Mouse (Mus musculus): ENCODE measurements around the gene Kif17. TPM values are rescaled to one million over a fixed set of nuclear protein-coding genes. Genes with fewer than 3 reads are reported as not detected.
A peak's percentile ranks its signal among the peaks of the same experiment; 100 is the strongest.

Gene Kif17
- total and polyA plus RNA-seq, 2 experiments from 2014 or later = 5.0 to 6.3 TPM

GRCm38 (mm10) chr4:138320711-138321110, 70.5 kb downstream of the Kif17 start:
- no peaks in the 10 kb centered on the region for H3K9me3 ChIP-seq (ENCODE audit: low read length)
- no peak overlapping the region for H3K4me2 ChIP-seq (ENCODE audit: low read depth, low read length, poor library complexity, severe bottlenecking)
- DNase-seq (ENCODE audit: low spot score) = no peak
- no peak overlapping the region for H3K9ac ChIP-seq (replicated peaks; ENCODE audit: low read length, poor library complexity, severe bottlenecking)
- H3K4me3 ChIP-seq (ENCODE audit: low read depth, low read length) = no peak overlapping the region
- peaks cover 4% of the 10 kb centered on the region; the same call in 1 of the 2 replicates for H3K4me1 ChIP-seq (ENCODE audit: insufficient read depth, low read length)
- no peak for TF ChIP-seq CTCF (IDR thresholded peaks at IDR 0.05)
- H3K36me3 ChIP-seq (ENCODE audit: insufficient read depth, low read length) = peaks cover 17% of the 10 kb centered on the region
- no peak overlapping the region for H3K27ac ChIP-seq (ENCODE audit: low read depth, low read length)
- 84% methylated on average over 11 of the region's 11 CpGs for WGBS
- H3K27me3 ChIP-seq (ENCODE audit: insufficient read depth, low read length) = no peaks in the 10 kb centered on the region
- no peak for ATAC-seq (ENCODE audit: low FRiP score)

GRCm38 (mm10) chr4:138321488-138321887, 71.3 kb downstream of the Kif17 start:
- TF ChIP-seq CTCF (IDR thresholded peaks at IDR 0.05) = no peak
- no peak overlapping the region for H3K4me2 ChIP-seq (ENCODE audit: low read depth, low read length, poor library complexity, severe bottlenecking)
- DNase-seq (ENCODE audit: low spot score) (no peak), ATAC-seq (ENCODE audit: low FRiP score) (no peak)
- H3K36me3 ChIP-seq (ENCODE audit: insufficient read depth, low read length) = peaks cover 14% of the 10 kb centered on the region
- H3K27me3 ChIP-seq (ENCODE audit: insufficient read depth, low read length) = no peaks in the 10 kb centered on the region
- no peak overlapping the region for H3K4me3 ChIP-seq (ENCODE audit: low read depth, low read length)
- no peaks in the 10 kb centered on the region for H3K9me3 ChIP-seq (ENCODE audit: low read length)
- H3K9ac ChIP-seq (replicated peaks; ENCODE audit: low read length, poor library complexity, severe bottlenecking) = no peak overlapping the region
- 78% methylated on average over 7 of the region's 7 CpGs for WGBS
- H3K4me1 ChIP-seq (ENCODE audit: insufficient read depth, low read length) = peaks cover 6% of the 10 kb centered on the region; the same call in 1 of the 2 replicates
- H3K27ac ChIP-seq (ENCODE audit: low read depth, low read length) = no peak overlapping the region

GRCm38 (mm10) chr4:138322692-138323091, 72.5 kb downstream of the Kif17 start:
- Histone ChIP-seq H3K4me1 (ENCODE audit: insufficient read depth, low read length) (peaks cover 7% of the 10 kb centered on the region; the same call in 1 of the 2 replicates), H3K9ac (replicated peaks; ENCODE audit: low read length, poor library complexity, severe bottlenecking) (no peak overlapping the region), H3K36me3 (ENCODE audit: insufficient read depth, low read length) (peaks cover 6% of the 10 kb centered on the region; the same call in 1 of the 2 replicates), H3K4me3 (ENCODE audit: low read depth, low read length) (no peak overlapping the region), H3K4me2 (ENCODE audit: low read depth, low read length, poor library complexity, severe bottlenecking) (0 out of 2 replicates have a peak overlapping the region, but pooled peaks have one; percentile 0), H3K27ac (ENCODE audit: low read depth, low read length) (peak overlapping the region; percentile 48), H3K27me3 (ENCODE audit: insufficient read depth, low read length) (no peaks in the 10 kb centered on the region), H3K9me3 (ENCODE audit: low read length) (no peaks in the 10 kb centered on the region)
- TF ChIP-seq CTCF (IDR thresholded peaks at IDR 0.05) = no peak
- ATAC-seq (ENCODE audit: low FRiP score) = no peak
- DNase-seq (ENCODE audit: low spot score) = no peak
- WGBS = 7% methylated on average over 4 of the region's 4 CpGs

GRCm38 (mm10) chr4:138323753-138324152, 73.5 kb downstream of the Kif17 start:
- Histone ChIP-seq H3K36me3 (ENCODE audit: insufficient read depth, low read length) (peaks cover 6% of the 10 kb centered on the region; the same call in 1 of the 2 replicates), H3K9ac (replicated peaks; ENCODE audit: low read length, poor library complexity, severe bottlenecking) (no peak overlapping the region), H3K4me2 (ENCODE audit: low read depth, low read length, poor library complexity, severe bottlenecking) (no peak overlapping the region), H3K4me3 (ENCODE audit: low read depth, low read length) (no peak overlapping the region), H3K4me1 (ENCODE audit: insufficient read depth, low read length) (peaks cover 7% of the 10 kb centered on the region; the same call in 1 of the 2 replicates), H3K27ac (ENCODE audit: low read depth, low read length) (peak overlapping the region; percentile 48), H3K9me3 (ENCODE audit: low read length) (no peaks in the 10 kb centered on the region), H3K27me3 (ENCODE audit: insufficient read depth, low read length) (no peaks in the 10 kb centered on the region)
- no peak for DNase-seq (ENCODE audit: low spot score)
- WGBS = 60% methylated on average over 4 of the region's 4 CpGs
- ATAC-seq (ENCODE audit: low FRiP score) = no peak
- TF ChIP-seq CTCF (IDR thresholded peaks at IDR 0.05) = no peak

- no peaks in the 10 kb centered on the region for H3K27me3 ChIP-seq (ENCODE audit: insufficient read depth, low read length)
- H3K4me1 ChIP-seq (ENCODE audit: insufficient read depth, low read length) = peaks cover 7% of the 10 kb centered on the region; the same call in 1 of the 2 replicates
- H3K9ac ChIP-seq (replicated peaks; ENCODE audit: low read length, poor library complexity, severe bottlenecking) = no peak overlapping the region
- no peak overlapping the region for H3K4me3 ChIP-seq (ENCODE audit: low read depth, low read length)
- no peaks in the 10 kb centered on the region for H3K9me3 ChIP-seq (ENCODE audit: low read length)
- 94% methylated on average over 3 of the region's 3 CpGs for WGBS
- no peak overlapping the region for H3K4me2 ChIP-seq (ENCODE audit: low read depth, low read length, poor library complexity, severe bottlenecking)
- TF ChIP-seq CTCF (IDR thresholded peaks at IDR 0.05) = no peak
- H3K27ac ChIP-seq (ENCODE audit: low read depth, low read length) = no peak overlapping the region
- peaks cover 6% of the 10 kb centered on the region; the same call in 1 of the 2 replicates for H3K36me3 ChIP-seq (ENCODE audit: insufficient read depth, low read length)
- ATAC-seq (ENCODE audit: low FRiP score) (no peak), DNase-seq (ENCODE audit: low spot score) (no peak)
These were observed 74.2 kb downstream of the Kif17 start for GRCm38 (mm10) chr4:138324451-138324850.

- H3K27me3 ChIP-seq (ENCODE audit: insufficient read depth, low read length) = no peaks in the 10 kb centered on the region
- TF ChIP-seq CTCF (IDR thresholded peaks at IDR 0.05) = no peak; the same call in 1 of the 2 replicates
- peaks cover 7% of the 10 kb centered on the region; the same call in 1 of the 2 replicates for H3K4me1 ChIP-seq (ENCODE audit: insufficient read depth, low read length)
- peak overlapping the region; percentile 64 for H3K4me2 ChIP-seq (ENCODE audit: low read depth, low read length, poor library complexity, severe bottlenecking)
- no peaks in the 10 kb centered on the region for H3K9me3 ChIP-seq (ENCODE audit: low read length)
- ATAC-seq (ENCODE audit: low FRiP score) (peak; percentile 82), DNase-seq (ENCODE audit: low spot score) (peak; percentile 86)
- H3K9ac ChIP-seq (replicated peaks; ENCODE audit: low read length, poor library complexity, severe bottlenecking) = peak overlapping the region; percentile 91
- peak overlapping the region; percentile 91 for H3K27ac ChIP-seq (ENCODE audit: low read depth, low read length)
- H3K36me3 ChIP-seq (ENCODE audit: insufficient read depth, low read length) = peaks cover 2% of the 10 kb centered on the region; the same call in 1 of the 2 replicates
- H3K4me3 ChIP-seq (ENCODE audit: low read depth, low read length) = peak overlapping the region; percentile 95
- WGBS = under 1% methylated on average over 44 of the region's 45 CpGs
These were observed 75.3 kb downstream of the Kif17 start for GRCm38 (mm10) chr4:138325466-138326076.

Measured in midbrain, postnatal 0 days (tissue).